Mouse (Mus musculus) liver, embryonic 12.5 days (tissue): ENCODE data around the gene Grsf1. TPM values are rescaled to one million over a fixed set of nuclear protein-coding genes. Genes with fewer than 3 reads are reported as not detected.

Source experiments
- polyA plus RNA-seq: library from polyadenylated mRNA; unstranded; fragments of >200 nt; fragmentation: Nextera tagmentation; extraction: Ambion mirVana; gene quantifications from 2 replicates; pipeline ENCODE4 v1.2.1, GENCODE M21; 2016

Grsf1 gene
- polyA plus RNA-seq, 1 experiment from 2014 or later, result 47.0 TPM

Other genes with a start within 250 kb of the Grsf1 start
- not detected in 2 replicates for gene Ambn, start 220.2 kb downstream of the Grsf1 start, polyA plus RNA-seq
- not detected in 2 replicates for gene Enam, start 188.2 kb downstream of the Grsf1 start, polyA plus RNA-seq
- 0.11 and 0.12 TPM in 2 replicates for gene Jchain, start 148.3 kb downstream of the Grsf1 start, polyA plus RNA-seq
- gene Utp3, start 121.7 kb downstream of the Grsf1 start, polyA plus RNA-seq, result 51.3 and 52.3 TPM in 2 replicates
- gene Rufy3, start 111.1 kb downstream of the Grsf1 start, polyA plus RNA-seq, result 7.5 and 7.9 TPM in 2 replicates
- 13.3 and 13.5 TPM in 2 replicates for gene Mob1b, start 44.7 kb upstream of the Grsf1 start, polyA plus RNA-seq
- gene Dck, start 88.8 kb upstream of the Grsf1 start, polyA plus RNA-seq, result 96.1 and 100 TPM in 2 replicates
- 1.4 and 1.6 TPM in 2 replicates for gene Slc4a4, start 210.6 kb upstream of the Grsf1 start, polyA plus RNA-seq